Mouse (Mus musculus): ENCODE measurements around the gene Nck2. TPM values are rescaled to one million over a fixed set of nuclear protein-coding genes. Genes with fewer than 3 reads are reported as not detected.

The Nck2 gene
- polyA plus RNA-seq, 1 experiment from 2014 or later = 38.1 TPM

GRCm38 (mm10) chr1:43562002-43562666 is 117.8 kb downstream of the Nck2 start:
- Histone ChIP-seq H3K9ac (ENCODE audit: low read length) (no peak overlapping the region), H3K9me3 (ENCODE audit: control insufficient read depth, low read length) (no peaks in the 10 kb centered on the region), H3K27me3 (replicated peaks; ENCODE audit: control insufficient read depth, insufficient read depth, low read length) (no peaks in the 10 kb centered on the region), H3K4me2 (ENCODE audit: low read length) (no peak overlapping the region), H3K4me3 (ENCODE audit: low read depth, low read length) (no peak overlapping the region), H3K4me1 (replicated peaks; ENCODE audit: control insufficient read depth, insufficient read depth, low read length) (no peaks in the 10 kb centered on the region), H3K36me3 (ENCODE audit: control insufficient read depth, insufficient read depth, low read length) (0 out of 2 replicates have a peak, but pooled peaks cover 3% of the 10 kb centered on the region), H3K27ac (ENCODE audit: low read depth) (no peak overlapping the region)
- ATAC-seq (replicated peaks; ENCODE audit: low FRiP score, low TSS enrichment, low read depth) (no peak), DNase-seq (ENCODE audit: low spot score) (no peak)
- WGBS = 87% methylated on average over 13 of the region's 13 CpGs

DNA sequence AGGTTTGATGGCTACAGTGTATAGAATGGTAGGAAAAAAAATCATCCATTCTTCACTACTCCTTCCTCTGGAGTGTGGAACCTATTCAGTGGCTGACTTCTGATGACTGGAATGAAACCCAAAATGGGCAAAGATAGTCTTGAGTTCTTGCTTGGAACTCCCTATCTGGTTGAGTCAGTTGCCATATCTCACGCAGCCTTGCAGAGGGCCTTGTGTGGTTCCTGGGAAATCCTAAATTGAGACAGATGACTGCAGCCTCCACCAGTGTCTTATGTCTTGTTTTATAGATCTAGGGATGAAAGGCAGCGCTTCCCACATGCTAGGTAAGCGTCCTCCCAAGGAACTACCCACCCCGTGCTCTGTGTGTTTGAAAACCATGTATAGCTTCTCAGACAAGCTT is 120.9 kb downstream of the Nck2 start:
- no peak overlapping the region for H3K27ac ChIP-seq (ENCODE audit: low read depth)
- no peak overlapping the region for H3K9ac ChIP-seq (ENCODE audit: low read length)
- H3K36me3 ChIP-seq (ENCODE audit: control insufficient read depth, insufficient read depth, low read length) = peaks cover 19% of the 10 kb centered on the region; the same call in 1 of the 2 replicates
- 95% methylated on average over 4 of the region's 4 CpGs for whole genome bisulfite sequencing
- ATAC-seq (replicated peaks; ENCODE audit: low FRiP score, low TSS enrichment, low read depth) (no peak), DNase-seq (ENCODE audit: low spot score) (peak; percentile 10)
- no peaks in the 10 kb centered on the region for H3K27me3 ChIP-seq (replicated peaks; ENCODE audit: control insufficient read depth, insufficient read depth, low read length)
- H3K9me3 ChIP-seq (ENCODE audit: control insufficient read depth, low read length) = no peaks in the 10 kb centered on the region
- H3K4me2 ChIP-seq (ENCODE audit: low read length) = no peak overlapping the region
- H3K4me1 ChIP-seq (replicated peaks; ENCODE audit: control insufficient read depth, insufficient read depth, low read length) = no peaks in the 10 kb centered on the region
- no peak overlapping the region for H3K4me3 ChIP-seq (ENCODE audit: low read depth, low read length)

DNA sequence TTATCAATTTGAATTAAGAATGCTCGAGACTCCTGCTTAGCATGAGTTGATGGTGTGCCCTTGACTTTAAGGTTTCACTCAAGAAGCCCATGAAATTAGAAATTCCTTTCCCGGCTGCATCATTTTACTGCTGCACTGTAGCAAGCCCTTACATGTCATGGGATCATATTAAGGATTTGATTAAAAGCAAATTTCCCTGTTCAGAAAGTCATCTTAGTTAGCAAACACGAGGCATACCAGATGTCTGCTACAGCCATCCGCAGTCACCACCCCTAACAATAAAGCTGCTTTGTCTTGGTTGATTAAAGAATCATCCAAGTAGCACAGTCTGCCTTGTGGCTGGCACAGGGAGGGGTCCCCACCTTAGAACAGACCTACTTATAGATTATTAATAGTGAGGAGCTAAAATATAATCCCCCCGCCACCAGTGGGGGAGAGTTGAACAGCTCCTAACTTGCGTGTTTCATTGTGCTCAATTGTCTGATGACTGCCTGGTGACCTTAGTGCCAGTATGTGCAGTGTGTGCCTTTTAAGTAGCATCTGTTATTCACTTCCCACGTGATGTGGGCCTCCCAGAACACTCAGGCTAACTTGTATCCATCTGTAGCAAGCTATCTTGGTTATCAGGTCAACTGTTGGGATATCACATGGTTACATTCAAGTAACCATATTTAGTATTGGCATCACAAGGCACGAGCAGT is 122.4 kb downstream of the Nck2 start:
- H3K36me3 ChIP-seq (ENCODE audit: control insufficient read depth, insufficient read depth, low read length) = peaks cover 26% of the 10 kb centered on the region
- 81% methylated on average over 8 of the region's 8 CpGs for WGBS
- H3K9ac ChIP-seq (ENCODE audit: low read length) = no peak overlapping the region
- no peaks in the 10 kb centered on the region for H3K4me1 ChIP-seq (replicated peaks; ENCODE audit: control insufficient read depth, insufficient read depth, low read length)
- no peak overlapping the region for H3K27ac ChIP-seq (ENCODE audit: low read depth)
- no peaks in the 10 kb centered on the region for H3K9me3 ChIP-seq (ENCODE audit: control insufficient read depth, low read length)
- ATAC-seq (replicated peaks; ENCODE audit: low FRiP score, low TSS enrichment, low read depth) = no peak
- H3K4me3 ChIP-seq (ENCODE audit: low read depth, low read length) = no peak overlapping the region
- peak; percentile 50 for DNase-seq (ENCODE audit: low spot score)
- H3K4me2 ChIP-seq (ENCODE audit: low read length) = no peak overlapping the region
- no peaks in the 10 kb centered on the region for H3K27me3 ChIP-seq (replicated peaks; ENCODE audit: control insufficient read depth, insufficient read depth, low read length)

GRCm38 (mm10) chr1:43568824-43569223 is 124.4 kb downstream of the Nck2 start:
- peak; percentile 35 for DNase-seq (ENCODE audit: low spot score)
- H3K9ac ChIP-seq (ENCODE audit: low read length) = no peak overlapping the region

DNA sequence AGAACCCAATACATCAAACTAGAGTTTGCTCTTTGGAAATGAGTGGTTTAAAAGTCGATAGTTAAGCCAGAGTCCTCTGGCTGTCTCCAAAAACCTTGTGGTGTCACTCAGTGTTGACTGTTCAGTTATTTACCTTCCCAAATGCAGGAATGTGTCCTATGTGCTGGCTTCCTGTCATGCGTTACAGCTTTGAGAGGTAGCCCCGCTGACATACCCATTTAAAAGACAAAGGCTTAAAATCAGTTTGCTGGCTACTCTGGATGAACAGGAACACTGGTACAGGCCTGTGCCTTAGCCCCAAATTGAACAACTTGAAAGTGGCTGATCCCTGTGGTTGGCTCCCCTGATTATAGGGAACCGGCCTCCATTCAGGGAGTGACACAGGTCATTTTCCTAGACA is 126.7 kb downstream of the Nck2 start:
- no peak for ATAC-seq (replicated peaks; ENCODE audit: low FRiP score, low TSS enrichment, low read depth)
- Histone ChIP-seq H3K9ac (ENCODE audit: low read length) (no peak overlapping the region), H3K27ac (ENCODE audit: low read depth) (no peak overlapping the region), H3K9me3 (ENCODE audit: control insufficient read depth, low read length) (no peaks in the 10 kb centered on the region), H3K27me3 (replicated peaks; ENCODE audit: control insufficient read depth, insufficient read depth, low read length) (no peaks in the 10 kb centered on the region), H3K36me3 (ENCODE audit: control insufficient read depth, insufficient read depth, low read length) (peaks cover 22% of the 10 kb centered on the region), H3K4me2 (ENCODE audit: low read length) (no peak overlapping the region), H3K4me3 (ENCODE audit: low read depth, low read length) (no peak overlapping the region), H3K4me1 (replicated peaks; ENCODE audit: control insufficient read depth, insufficient read depth, low read length) (no peaks in the 10 kb centered on the region)
- 93% methylated on average over 4 of the region's 4 CpGs for WGBS
- DNase-seq (ENCODE audit: low spot score) = peak; percentile 38

More at GRCm38 (mm10) chr1:43568824-43569223, 124.4 kb downstream of the Nck2 start:
- H3K4me2 ChIP-seq (ENCODE audit: low read length) = no peak overlapping the region
- 92% methylated on average over 10 of the region's 10 CpGs for WGBS
- H3K27ac ChIP-seq (ENCODE audit: low read depth) = no peak overlapping the region
- ATAC-seq (replicated peaks; ENCODE audit: low FRiP score, low TSS enrichment, low read depth) = no peak
- H3K9me3 ChIP-seq (ENCODE audit: control insufficient read depth, low read length) = no peaks in the 10 kb centered on the region
- peaks cover 22% of the 10 kb centered on the region for H3K36me3 ChIP-seq (ENCODE audit: control insufficient read depth, insufficient read depth, low read length)
- no peak overlapping the region for H3K4me3 ChIP-seq (ENCODE audit: low read depth, low read length)
- H3K27me3 ChIP-seq (replicated peaks; ENCODE audit: control insufficient read depth, insufficient read depth, low read length) = no peaks in the 10 kb centered on the region
- H3K4me1 ChIP-seq (replicated peaks; ENCODE audit: control insufficient read depth, insufficient read depth, low read length) = no peaks in the 10 kb centered on the region

GRCm38 (mm10) chr1:43574793-43575304 is 130.5 kb downstream of the Nck2 start:
- no peak overlapping the region for H3K9ac ChIP-seq (ENCODE audit: low read length)
- H3K27ac ChIP-seq (ENCODE audit: low read depth) = no peak overlapping the region
- peaks cover 7% of the 10 kb centered on the region; the same call in 1 of the 2 replicates for H3K36me3 ChIP-seq (ENCODE audit: control insufficient read depth, insufficient read depth, low read length)
- no peak overlapping the region for H3K4me2 ChIP-seq (ENCODE audit: low read length)
- no peaks in the 10 kb centered on the region for H3K4me1 ChIP-seq (replicated peaks; ENCODE audit: control insufficient read depth, insufficient read depth, low read length)
- WGBS = 88% methylated on average over 3 of the region's 3 CpGs
- ATAC-seq (replicated peaks; ENCODE audit: low FRiP score, low TSS enrichment, low read depth) (no peak), DNase-seq (ENCODE audit: low spot score) (no peak)
- no peaks in the 10 kb centered on the region for H3K27me3 ChIP-seq (replicated peaks; ENCODE audit: control insufficient read depth, insufficient read depth, low read length)
- H3K4me3 ChIP-seq (ENCODE audit: low read depth, low read length) = no peak overlapping the region
- H3K9me3 ChIP-seq (ENCODE audit: control insufficient read depth, low read length) = no peaks in the 10 kb centered on the region

GRCm38 (mm10) chr1:43577371-43577770 is 133.0 kb downstream of the Nck2 start:
- ATAC-seq (replicated peaks; ENCODE audit: low FRiP score, low TSS enrichment, low read depth) = no peak
- no peak overlapping the region for H3K4me3 ChIP-seq (ENCODE audit: low read depth, low read length)
- no peaks in the 10 kb centered on the region for H3K36me3 ChIP-seq (ENCODE audit: control insufficient read depth, insufficient read depth, low read length)
- no peaks in the 10 kb centered on the region for H3K27me3 ChIP-seq (replicated peaks; ENCODE audit: control insufficient read depth, insufficient read depth, low read length)
- H3K9ac ChIP-seq (ENCODE audit: low read length) = no peak overlapping the region
- H3K9me3 ChIP-seq (ENCODE audit: control insufficient read depth, low read length) = no peaks in the 10 kb centered on the region
- 92% methylated on average over 3 of the region's 3 CpGs for WGBS
- no peak overlapping the region for H3K4me2 ChIP-seq (ENCODE audit: low read length)
- no peak overlapping the region for H3K27ac ChIP-seq (ENCODE audit: low read depth)
- H3K4me1 ChIP-seq (replicated peaks; ENCODE audit: control insufficient read depth, insufficient read depth, low read length) = no peaks in the 10 kb centered on the region
- no peak for DNase-seq (ENCODE audit: low spot score)

DNA sequence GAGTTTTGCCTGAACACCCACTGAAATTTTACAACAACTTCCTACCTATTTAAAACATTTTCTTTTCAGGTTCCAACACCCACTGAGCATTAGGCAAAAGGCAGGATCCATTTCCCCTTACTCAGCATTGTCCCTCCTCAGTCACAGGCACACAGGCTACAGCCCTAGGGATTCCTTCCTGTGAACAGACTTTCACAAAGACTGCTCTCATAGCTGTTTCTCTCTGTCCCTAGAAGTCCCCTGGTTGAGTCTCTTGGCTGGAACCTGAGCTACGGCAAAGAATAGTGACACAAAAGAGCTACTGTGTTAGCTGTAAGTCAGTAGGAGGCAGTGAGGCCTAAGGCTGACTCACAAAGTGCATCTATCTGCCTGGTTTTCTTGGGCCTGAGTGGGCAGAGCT is 139.2 kb downstream of the Nck2 start:
- no peak for ATAC-seq (replicated peaks; ENCODE audit: low FRiP score, low TSS enrichment, low read depth)
- no peak overlapping the region for H3K4me2 ChIP-seq (ENCODE audit: low read length)
- WGBS = 79% methylated on average over 1 of the region's 1 CpGs

More for the DNA sequence above, 139.2 kb downstream of the Nck2 start:
- no peak overlapping the region for H3K27ac ChIP-seq (ENCODE audit: low read depth)
- H3K4me1 ChIP-seq (replicated peaks; ENCODE audit: control insufficient read depth, insufficient read depth, low read length) = no peaks in the 10 kb centered on the region
- H3K36me3 ChIP-seq (ENCODE audit: control insufficient read depth, insufficient read depth, low read length) = no peaks in the 10 kb centered on the region
- no peak for DNase-seq (ENCODE audit: low spot score)
- no peak overlapping the region for H3K4me3 ChIP-seq (ENCODE audit: low read depth, low read length)
- H3K9ac ChIP-seq (ENCODE audit: low read length) = no peak overlapping the region
- H3K9me3 ChIP-seq (ENCODE audit: control insufficient read depth, low read length) = no peaks in the 10 kb centered on the region
- H3K27me3 ChIP-seq (replicated peaks; ENCODE audit: control insufficient read depth, insufficient read depth, low read length) = no peaks in the 10 kb centered on the region
